Mouse (Mus musculus) stomach, postnatal 0 days (tissue): ENCODE data around the gene Ulk3.

Experiments
- CTCF ChIP-seq: IDR thresholded peaks from 2 replicates; pipeline ENCODE4 v1.5.1; 2016; ENCODE audit warnings: antibody characterized with exemption, low read depth, mild to moderate bottlenecking, moderate library complexity
- EP300 ChIP-seq: optimal IDR thresholded peaks from 2 replicates; pipeline ENCODE3; 2016; ENCODE audit warnings: antibody characterized with exemption

DNA sequence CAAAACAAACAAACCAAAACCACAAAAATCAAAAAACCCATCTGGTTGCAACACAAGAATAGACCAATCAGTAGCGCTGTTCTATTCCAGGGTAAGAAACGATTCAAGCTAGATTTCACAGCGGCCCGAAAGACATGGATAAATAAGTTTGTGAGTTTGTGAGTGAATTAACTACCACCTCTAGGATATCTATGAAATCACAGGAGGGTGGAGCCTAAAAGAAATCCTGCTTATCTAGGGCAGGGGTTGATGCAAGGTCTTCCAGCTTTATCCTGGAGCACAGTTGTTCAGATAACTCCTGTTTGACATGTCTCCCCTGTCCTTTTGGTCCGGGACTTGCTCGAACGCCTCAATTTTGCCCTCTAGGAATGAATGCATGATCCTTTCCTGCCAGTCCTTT is 29.0 kb upstream of the Ulk3 start:
- TF ChIP-seq CTCF (no peak), EP300 (no peak)
